Mouse (Mus musculus) limb, embryonic 15.5 days (tissue): Measurements from ENCODE around the gene Gm20388. TPM values are rescaled to one million over a fixed set of nuclear protein-coding genes. Genes with fewer than 3 reads are reported as not detected.

ENCODE experiments used
- ATAC-seq: fragments of 200-750 bp; cut with Nextera tagmentation; 2 replicates; pipeline ENCODE4 v1.8.0; 2017; ENCODE audit warnings: low read depth, moderate TSS enrichment; ENCODE audit not compliant: insufficient number of reproducible peaks, low FRiP score, low TSS enrichment
- H3K27ac ChIP-seq: fragments of 300-500 bp; sonication (generic); 2 replicates; pipeline ENCODE4 v1.5.1; 2015; ENCODE audit warnings: moderate library complexity, mild to moderate bottlenecking, inconsistent platforms
- H3K27me3 ChIP-seq: fragments of 300-500 bp; sonication (generic); 2 replicates; pipeline ENCODE4 v1.6.1; 2015; ENCODE audit warnings: inconsistent platforms
- H3K36me3 ChIP-seq: fragments of 300-500 bp; sonication (generic); 2 replicates; pipeline ENCODE4 v1.6.1; 2015; ENCODE audit warnings: inconsistent platforms
- H3K4me1 ChIP-seq: fragments of 300-500 bp; sonication (generic); 2 replicates; pipeline ENCODE4 v1.6.1; 2015; ENCODE audit warnings: inconsistent platforms
- H3K4me2 ChIP-seq: fragments of 300-500 bp; sonication (generic); 2 replicates; pipeline ENCODE4 v1.6.1; 2015; ENCODE audit warnings: mild to moderate bottlenecking, inconsistent platforms
- H3K4me3 ChIP-seq: fragments of 300-500 bp; sonication (generic); 2 replicates; pipeline ENCODE4 v1.5.1; 2015; ENCODE audit warnings: mild to moderate bottlenecking, inconsistent platforms
- H3K9ac ChIP-seq: fragments of 300-500 bp; sonication (generic); 2 replicates; pipeline ENCODE4 v1.6.1; 2015; ENCODE audit warnings: inconsistent platforms
- H3K9me3 ChIP-seq: fragments of 300-500 bp; sonication (generic); 2 replicates; pipeline ENCODE4 v1.6.1; 2016; ENCODE audit warnings: inconsistent platforms
- WGBS: fragments of 180-500 bp; shearing (Covaris S2); methylation state at CpG from one replicate; pipeline ENCODE4 v1.1.7; 2015; 5-methylcytosine and 5-hydroxymethylcytosine counted together
- polyA plus RNA-seq: library from polyadenylated mRNA; unstranded; fragments of >200 nt; fragmentation: Nextera tagmentation; extraction: Ambion mirVana; gene quantifications from 2 replicates; pipeline ENCODE4 v1.2.1, GENCODE M21; 2015

Gene Gm20388
- polyA plus RNA-seq, 1 experiment from 2014 or later, result 4.9 TPM

DNA sequence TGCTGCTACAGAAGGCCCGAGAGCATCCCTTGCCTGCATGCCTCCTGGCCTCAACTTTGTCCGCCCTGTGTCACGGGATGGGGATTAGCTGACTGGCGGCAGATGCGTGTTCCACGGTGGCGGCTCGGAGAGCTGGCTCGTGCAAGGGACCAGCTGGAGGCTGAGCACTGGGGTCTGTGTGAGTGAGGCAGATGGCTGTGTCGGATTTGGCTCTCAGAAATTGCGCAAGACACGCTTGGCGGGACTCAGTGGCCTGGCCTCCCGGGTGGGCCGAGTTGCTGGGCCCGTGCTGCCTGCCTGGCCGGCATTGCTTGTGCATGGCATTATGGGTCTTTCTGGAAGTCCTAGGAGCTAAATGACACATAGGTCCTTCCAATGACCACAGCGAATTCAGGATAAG is 398.7 kb downstream of the Gm20388 start:
- Histone ChIP-seq H3K27me3 (no peaks in the 10 kb centered on the region), H3K36me3 (no peaks in the 10 kb centered on the region), H3K9ac (no peak overlapping the region), H3K9me3 (no peaks in the 10 kb centered on the region), H3K27ac (0 out of 2 replicates have a peak overlapping the region, but pooled peaks have one; percentile 14), H3K4me3 (no peak overlapping the region), H3K4me1 (peaks cover 40% of the 10 kb centered on the region), H3K4me2 (no peak overlapping the region)
- 58% methylated on average over 18 of the region's 18 CpGs for WGBS
- ATAC-seq, result 0 out of 2 replicates have a peak, but pooled peaks have one; percentile 32

DNA sequence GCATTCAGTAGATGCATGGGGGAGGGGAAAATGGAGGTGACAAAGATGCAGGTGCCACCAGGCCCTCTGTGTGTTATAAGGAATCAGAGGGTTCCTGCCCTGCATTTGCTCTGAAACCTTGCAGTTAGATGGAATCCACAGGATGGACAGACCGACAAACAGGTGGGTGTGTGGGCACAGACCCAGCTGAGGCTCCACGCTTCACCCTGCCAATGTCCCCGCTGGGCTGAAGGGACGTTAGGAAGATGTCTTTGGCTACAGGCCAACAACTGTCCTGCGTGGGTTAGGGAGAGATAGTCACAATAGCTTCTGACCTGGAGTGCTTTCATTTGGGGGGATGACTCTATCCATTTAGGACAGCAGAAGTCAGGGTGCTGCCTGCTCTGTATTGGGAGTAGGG is 399.4 kb downstream of the Gm20388 start:
- Histone ChIP-seq H3K27me3 (no peaks in the 10 kb centered on the region), H3K9me3 (no peaks in the 10 kb centered on the region), H3K27ac (no peak overlapping the region), H3K4me2 (no peak overlapping the region), H3K9ac (no peak overlapping the region), H3K36me3 (no peaks in the 10 kb centered on the region), H3K4me3 (no peak overlapping the region), H3K4me1 (peaks cover 35% of the 10 kb centered on the region)
- no peak for ATAC-seq
- WGBS, result 69% methylated on average over 5 of the region's 5 CpGs

DNA sequence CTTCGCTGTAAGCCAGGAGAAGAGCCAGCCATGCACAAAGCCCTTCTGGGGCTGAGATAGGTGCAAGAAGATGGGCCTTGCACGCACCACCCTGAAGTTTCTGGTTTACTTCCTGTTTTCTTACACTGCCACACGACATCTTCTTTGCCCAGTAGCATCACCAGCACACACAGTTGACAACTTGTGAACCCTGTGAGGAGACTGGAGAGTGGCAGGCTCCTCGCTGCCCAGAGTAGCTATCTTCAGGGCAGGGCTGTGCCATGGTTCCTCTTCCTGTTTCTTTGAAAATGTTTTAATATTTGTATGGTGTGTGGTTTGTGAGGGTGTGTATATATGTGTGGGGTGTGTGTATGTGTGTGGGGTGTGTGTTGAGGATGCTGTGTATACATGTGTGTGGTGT is 401.8 kb downstream of the Gm20388 start:
- 92% methylated on average over 4 of the region's 4 CpGs for WGBS
- no peaks in the 10 kb centered on the region for H3K36me3 ChIP-seq
- H3K27ac ChIP-seq, result no peak overlapping the region
- peaks cover 41% of the 10 kb centered on the region for H3K4me1 ChIP-seq
- H3K9ac ChIP-seq, result no peak overlapping the region
- ATAC-seq, result no peak
- H3K27me3 ChIP-seq, result no peaks in the 10 kb centered on the region
- H3K4me3 ChIP-seq, result no peak overlapping the region
- H3K9me3 ChIP-seq, result no peaks in the 10 kb centered on the region
- H3K4me2 ChIP-seq, result no peak overlapping the region

DNA sequence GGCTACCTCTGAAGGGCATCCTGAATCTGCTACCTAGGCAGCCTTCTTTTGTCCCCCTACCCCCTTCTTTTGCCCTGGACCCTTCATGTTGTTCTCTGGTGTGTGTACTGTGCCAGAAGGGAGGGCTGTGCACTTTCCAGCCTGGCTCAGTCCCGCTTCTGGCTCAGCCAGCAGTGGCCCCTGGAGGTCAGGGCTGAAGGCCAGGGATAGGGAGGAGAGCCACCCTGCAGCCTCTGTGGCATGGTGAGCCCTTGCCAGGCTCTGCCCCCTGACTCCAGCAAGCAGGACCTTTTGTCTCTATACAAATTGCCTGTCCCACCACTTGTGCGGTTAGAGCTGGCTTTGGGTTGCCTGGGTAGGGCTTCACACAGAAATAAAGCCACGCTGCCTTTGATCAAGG is 403.0 kb downstream of the Gm20388 start:
- peaks cover 39% of the 10 kb centered on the region for H3K4me1 ChIP-seq
- no peak for ATAC-seq

DNA sequence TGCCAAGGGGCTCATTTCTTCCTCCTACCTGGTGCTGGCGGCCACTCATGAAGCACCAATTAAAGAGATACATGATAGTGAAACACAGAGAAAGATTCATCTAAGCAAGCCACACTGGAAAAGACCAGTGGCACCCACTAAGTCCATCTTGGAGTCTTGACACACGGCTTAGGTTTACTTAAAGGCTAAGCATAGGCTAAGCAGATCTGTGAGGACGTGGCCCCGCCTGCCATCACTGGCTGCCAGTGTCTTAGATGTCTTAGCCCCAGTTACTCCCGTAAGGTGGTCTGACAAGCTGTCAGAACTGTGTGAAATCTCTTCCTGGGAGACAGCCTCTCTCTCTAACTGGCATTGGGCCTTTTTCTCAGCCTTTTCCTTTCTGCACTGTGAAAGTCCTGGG is 404.3 kb downstream of the Gm20388 start:
- ATAC-seq, result no peak
- H3K27ac ChIP-seq, result no peak overlapping the region
- H3K36me3 ChIP-seq, result no peaks in the 10 kb centered on the region
- peaks cover 34% of the 10 kb centered on the region for H3K4me1 ChIP-seq
- H3K27me3 ChIP-seq, result no peaks in the 10 kb centered on the region
- WGBS, result 88% methylated on average over 5 of the region's 5 CpGs
- no peak overlapping the region for H3K4me2 ChIP-seq
- H3K4me3 ChIP-seq, result no peak overlapping the region
- no peak overlapping the region for H3K9ac ChIP-seq
- no peaks in the 10 kb centered on the region for H3K9me3 ChIP-seq

More for the DNA sequence above, 403.0 kb downstream of the Gm20388 start:
- Histone ChIP-seq H3K36me3 (no peaks in the 10 kb centered on the region), H3K27ac (no peak overlapping the region), H3K27me3 (no peaks in the 10 kb centered on the region), H3K9me3 (no peaks in the 10 kb centered on the region), H3K4me3 (no peak overlapping the region), H3K9ac (no peak overlapping the region), H3K4me2 (no peak overlapping the region)
- 74% methylated on average over 3 of the region's 3 CpGs for whole genome bisulfite sequencing

DNA sequence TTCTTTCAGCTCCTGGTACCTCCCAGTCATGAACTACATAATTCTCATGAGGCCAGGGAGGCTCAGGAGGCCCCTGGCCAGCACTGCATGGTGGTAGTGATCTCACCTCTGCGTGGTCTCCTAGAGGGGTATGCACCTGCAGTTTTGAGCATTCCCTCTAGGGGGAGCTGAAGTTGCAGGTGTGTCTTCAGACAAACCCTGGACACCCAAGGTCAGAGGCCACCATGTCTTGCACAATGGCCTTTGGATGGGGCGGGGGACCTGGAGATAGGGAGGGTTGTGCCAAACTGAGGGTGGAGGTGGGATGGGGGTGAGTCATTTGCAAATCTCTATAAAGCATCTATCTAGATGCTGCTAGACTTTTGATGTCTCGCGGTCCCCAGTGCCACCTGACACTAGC is 405.0 kb downstream of the Gm20388 start:
- Histone ChIP-seq H3K4me1 (peaks cover 31% of the 10 kb centered on the region), H3K9me3 (no peaks in the 10 kb centered on the region), H3K4me3 (no peak overlapping the region), H3K27ac (no peak overlapping the region), H3K4me2 (no peak overlapping the region), H3K9ac (no peak overlapping the region), H3K27me3 (no peaks in the 10 kb centered on the region), H3K36me3 (no peaks in the 10 kb centered on the region)
- WGBS, result 94% methylated on average over 4 of the region's 4 CpGs
- ATAC-seq, result no peak

DNA sequence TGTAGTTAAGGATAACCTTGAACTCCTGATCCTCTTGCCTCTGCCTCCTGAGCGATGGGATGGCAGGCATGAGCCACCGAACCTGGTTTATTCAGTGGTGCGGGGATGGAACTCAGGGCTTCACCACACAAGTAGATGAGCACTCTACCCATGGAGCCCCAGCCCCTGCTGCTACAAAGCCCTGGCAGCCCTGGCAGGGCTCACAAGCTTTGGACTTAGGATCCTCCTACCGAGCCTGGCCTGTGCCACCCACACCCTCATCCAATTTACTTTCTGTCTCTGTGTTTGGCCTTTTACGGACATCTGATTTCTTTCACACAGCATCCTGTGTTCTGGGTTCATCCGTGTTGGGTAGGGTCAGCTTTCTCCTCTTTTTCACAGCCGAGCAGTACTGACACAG is 406.1 kb downstream of the Gm20388 start:
- Histone ChIP-seq H3K27me3 (no peaks in the 10 kb centered on the region), H3K4me3 (no peak overlapping the region), H3K9ac (no peak overlapping the region), H3K9me3 (no peaks in the 10 kb centered on the region), H3K36me3 (no peaks in the 10 kb centered on the region), H3K27ac (peak overlapping the region; percentile 57), H3K4me1 (peaks cover 31% of the 10 kb centered on the region), H3K4me2 (no peak overlapping the region)
- 71% methylated on average over 7 of the region's 7 CpGs for WGBS
- no peak for ATAC-seq

DNA sequence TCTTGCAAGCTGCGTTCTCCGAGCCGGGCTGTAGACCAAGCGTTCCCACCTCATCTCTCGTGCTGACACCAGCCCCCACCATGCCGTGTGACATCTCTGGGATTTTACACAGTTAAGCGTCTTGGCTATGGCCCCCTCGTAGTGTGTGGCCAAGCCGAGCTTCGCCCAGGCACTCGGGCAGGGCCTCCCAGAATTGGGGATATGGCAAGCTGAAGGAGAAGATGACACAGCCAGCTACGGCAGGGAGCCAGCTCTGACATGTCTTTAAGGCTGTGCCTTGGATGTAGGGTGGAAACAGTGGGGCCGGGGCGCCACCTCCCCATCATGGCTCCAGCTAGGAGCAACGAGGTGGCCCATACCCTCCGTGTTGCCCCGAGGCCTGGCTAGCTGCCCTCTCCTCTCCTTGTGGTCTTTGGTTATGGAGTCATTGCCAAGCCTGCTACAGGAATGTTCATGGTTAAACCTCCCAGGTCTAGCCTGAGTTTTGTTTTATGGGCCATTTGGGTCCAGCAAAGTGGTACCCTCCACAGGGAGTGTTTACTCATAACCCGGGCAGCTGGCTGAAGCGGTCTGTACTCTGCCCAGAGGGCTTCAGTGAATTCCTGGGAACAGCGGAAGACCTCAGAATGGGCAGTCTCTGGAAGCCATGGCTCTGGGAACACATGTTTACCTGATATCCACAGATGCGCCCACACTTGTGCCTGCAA is 406.6 kb downstream of the Gm20388 start:
- Histone ChIP-seq H3K27ac (peak overlapping the region; percentile 57), H3K36me3 (no peaks in the 10 kb centered on the region), H3K4me2 (no peak overlapping the region), H3K9ac (no peak overlapping the region), H3K4me1 (peaks cover 31% of the 10 kb centered on the region), H3K27me3 (no peaks in the 10 kb centered on the region), H3K4me3 (no peak overlapping the region), H3K9me3 (no peaks in the 10 kb centered on the region)
- WGBS, result 55% methylated on average over 21 of the region's 21 CpGs
- peak; percentile 49 for ATAC-seq

DNA sequence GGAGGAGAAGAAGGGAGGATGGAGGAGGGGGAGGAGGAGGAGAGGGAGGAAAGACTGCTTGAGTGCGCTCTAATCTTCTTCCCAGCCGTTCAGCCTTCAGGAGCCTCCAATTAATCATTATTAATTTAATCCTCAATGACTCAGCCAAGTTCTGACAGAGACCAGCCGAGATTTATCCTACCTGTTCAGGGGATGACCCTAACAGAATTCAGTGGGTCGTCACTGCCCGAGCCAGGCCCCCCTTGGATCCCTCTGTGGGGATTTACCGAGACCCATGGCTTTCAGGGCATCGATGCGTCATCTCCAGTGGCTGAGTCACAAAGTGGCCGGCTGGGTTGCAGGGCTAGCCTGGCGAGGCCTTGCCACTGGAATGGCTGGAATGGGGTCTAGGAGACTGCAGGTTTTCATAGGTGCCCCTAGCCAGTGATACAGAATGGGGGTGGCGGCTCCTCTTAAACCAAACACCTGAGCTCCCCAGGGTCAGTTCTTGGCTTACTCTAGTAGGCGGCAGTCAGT is 407.9 kb downstream of the Gm20388 start:
- Histone ChIP-seq H3K4me1 (peaks cover 44% of the 10 kb centered on the region), H3K9ac (no peak overlapping the region), H3K4me2 (no peak overlapping the region), H3K36me3 (no peaks in the 10 kb centered on the region), H3K9me3 (no peaks in the 10 kb centered on the region), H3K4me3 (no peak overlapping the region), H3K27ac (no peak overlapping the region), H3K27me3 (no peaks in the 10 kb centered on the region)
- ATAC-seq, result no peak
- WGBS, result 74% methylated on average over 12 of the region's 12 CpGs

DNA sequence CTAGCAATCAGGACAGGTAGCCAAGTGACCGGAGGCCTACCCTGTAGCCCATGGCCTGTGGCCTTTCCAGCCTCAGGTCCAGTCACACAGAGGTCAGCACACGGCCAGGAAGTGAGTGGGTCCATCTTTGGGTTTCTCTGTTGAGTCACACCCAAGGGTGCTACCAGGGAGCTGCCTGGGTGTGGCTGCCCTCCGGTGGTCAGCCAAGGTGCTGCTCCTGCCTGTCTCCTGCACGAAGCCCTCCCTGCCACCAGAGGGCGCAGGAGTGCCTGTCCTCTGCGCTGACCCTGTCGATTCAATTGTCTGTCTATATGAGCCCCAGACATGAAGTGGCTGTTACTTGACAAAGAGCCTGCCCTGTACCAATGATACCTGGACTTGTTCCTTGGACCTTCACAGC is 408.8 kb downstream of the Gm20388 start:
- Histone ChIP-seq H3K27ac (no peak overlapping the region), H3K4me1 (peaks cover 52% of the 10 kb centered on the region), H3K4me3 (no peak overlapping the region), H3K9ac (no peak overlapping the region), H3K9me3 (no peaks in the 10 kb centered on the region), H3K27me3 (no peaks in the 10 kb centered on the region), H3K4me2 (no peak overlapping the region), H3K36me3 (no peaks in the 10 kb centered on the region)
- WGBS, result 22% methylated on average over 7 of the region's 7 CpGs
- ATAC-seq, result no peak

DNA sequence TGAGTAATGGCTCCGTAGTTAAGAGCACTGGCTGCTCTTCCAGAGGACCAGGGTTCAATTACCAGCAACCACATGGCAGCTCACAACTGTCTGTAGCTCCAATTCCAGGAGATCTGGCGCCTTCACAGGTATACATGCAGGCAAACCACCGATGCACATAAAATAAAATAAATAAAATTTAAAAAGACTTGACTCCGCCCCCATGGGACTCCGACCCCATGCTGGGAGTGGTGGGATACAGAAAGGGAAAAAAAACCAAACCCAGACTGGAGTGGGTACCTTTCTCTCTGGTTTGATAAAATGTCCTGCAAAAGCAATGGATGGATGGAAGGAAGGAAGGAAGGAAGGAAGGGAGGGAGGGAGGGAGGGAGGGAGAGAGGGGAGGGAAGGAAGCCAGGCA is 409.5 kb downstream of the Gm20388 start:
- Histone ChIP-seq H3K4me1 (peaks cover 59% of the 10 kb centered on the region), H3K36me3 (no peaks in the 10 kb centered on the region), H3K9ac (no peak overlapping the region), H3K27ac (no peak overlapping the region), H3K9me3 (no peaks in the 10 kb centered on the region), H3K4me2 (no peak overlapping the region), H3K4me3 (no peak overlapping the region), H3K27me3 (no peaks in the 10 kb centered on the region)
- ATAC-seq, result no peak
- 71% methylated on average over 5 of the region's 5 CpGs for WGBS

DNA sequence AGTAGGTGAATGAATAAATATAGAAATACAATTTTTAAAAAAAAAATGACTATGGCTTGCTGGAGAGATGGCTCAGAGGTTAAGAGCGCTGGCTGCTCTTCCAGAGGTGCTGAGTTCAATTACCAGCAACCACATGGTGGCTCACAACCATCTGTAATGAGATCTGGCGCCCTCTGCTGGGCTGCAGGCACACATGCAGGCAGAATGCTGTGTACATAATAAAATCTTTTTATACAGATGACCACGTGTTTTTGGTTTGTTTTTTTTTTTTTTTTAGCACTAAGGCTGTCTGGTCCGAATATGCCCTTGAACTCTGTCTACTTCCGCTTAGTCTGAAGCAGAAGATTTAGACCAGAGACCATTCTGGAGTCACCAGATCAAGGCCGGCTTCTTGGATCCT is 411.1 kb downstream of the Gm20388 start:
- no peak overlapping the region for H3K4me2 ChIP-seq
- no peaks in the 10 kb centered on the region for H3K27me3 ChIP-seq
- peaks cover 59% of the 10 kb centered on the region for H3K4me1 ChIP-seq
- H3K27ac ChIP-seq, result no peak overlapping the region
- WGBS, result 51% methylated on average over 6 of the region's 6 CpGs
- H3K36me3 ChIP-seq, result no peaks in the 10 kb centered on the region
- H3K4me3 ChIP-seq, result no peak overlapping the region
- ATAC-seq, result no peak
- no peak overlapping the region for H3K9ac ChIP-seq
- H3K9me3 ChIP-seq, result no peaks in the 10 kb centered on the region
